Mouse (Mus musculus) small intestine, adult 2 months (tissue): ENCODE data around the gene Samd1. TPM values are rescaled to one million over a fixed set of nuclear protein-coding genes. Genes with fewer than 3 reads are reported as not detected.
"Not testable (repeated sequence)": the region's sequence is repeated elsewhere in the genome, so short reads cannot be mapped to it uniquely, and the experiment has no call there.

Source experiments
- H3K27ac ChIP-seq: fragments of 200-500 bp; 2 replicates; pipeline ENCODE4 v1.5.1; 2012; ENCODE audit warnings: low read depth, low read length, control low read depth, inconsistent platforms; ENCODE audit not compliant: insufficient read depth
- H3K27me3 ChIP-seq: fragments of 200-500 bp; 2 replicates; pipeline ENCODE4 v1.6.1; 2012; ENCODE audit warnings: mild to moderate bottlenecking, moderate library complexity, low read length, inconsistent platforms; ENCODE audit not compliant: control insufficient read depth, insufficient read depth
- H3K36me3 ChIP-seq: fragments of 200-500 bp; 2 replicates; pipeline ENCODE4 v1.6.1; 2012; ENCODE audit warnings: mild to moderate bottlenecking, low read length, control low read depth, inconsistent platforms; ENCODE audit not compliant: control insufficient read depth, insufficient read depth
- H3K4me1 ChIP-seq: fragments of 200-500 bp; 2 replicates; pipeline ENCODE4 v1.6.1; 2012; ENCODE audit warnings: low read length, inconsistent platforms, mixed read lengths; ENCODE audit not compliant: control insufficient read depth, insufficient read depth, insufficient read length
- H3K4me3 ChIP-seq: fragments of 200-500 bp; 2 replicates; pipeline ENCODE4 v1.5.1; 2012; ENCODE audit warnings: low read depth, mild to moderate bottlenecking, control low read depth, inconsistent platforms, low read length, moderate library complexity
- CTCF ChIP-seq: fragments of 200-500 bp; IDR thresholded peaks from 2 replicates; pipeline ENCODE4 v1.5.1; 2012; ENCODE audit warnings: low read depth, mild to moderate bottlenecking, control low read depth, inconsistent platforms, low read length, moderate library complexity, mixed read lengths; ENCODE audit not compliant: insufficient replicate concordance, insufficient read length; ENCODE audit errors: extremely low read depth
- POLR2A ChIP-seq: fragments of 200-500 bp; IDR thresholded peaks from 2 replicates; pipeline ENCODE4 v1.6.1; 2012; ENCODE audit warnings: low read depth, mild to moderate bottlenecking, control low read depth, inconsistent platforms, low read length, moderate library complexity
- WGBS: fragments of 180-500 bp; shearing (Covaris S2); methylation state at CpG from one replicate; pipeline ENCODE4 v1.1.7; 2018; 5-methylcytosine and 5-hydroxymethylcytosine counted together
- polyA plus RNA-seq: library from polyadenylated mRNA; depleted of rRNA; stranded (reverse); fragments of >200 nt; gene quantifications from 2 replicates; pipeline ENCODE4 v1.2.3, GENCODE M21; 2012

The Samd1 gene
- polyA plus RNA-seq, 1 experiment = 35.1 TPM

GRCm38 (mm10) chr8:84003612-84004246 is 6.3 kb downstream of the Samd1 start:
- TF ChIP-seq POLR2A (no peak), CTCF (no peak)
- Histone ChIP-seq H3K4me1 (peaks cover 12% of the 10 kb centered on the region), H3K27me3 (no peaks in the 10 kb centered on the region), H3K27ac (peak overlapping the region; percentile 42), H3K4me3 (peak overlapping the region; percentile 23; the same call in 1 of the 2 replicates), H3K36me3 (peaks cover 4% of the 10 kb centered on the region)
- WGBS = 67% methylated on average over 6 of the region's 6 CpGs

- peaks cover 4% of the 10 kb centered on the region for H3K36me3 ChIP-seq
- WGBS = under 1% methylated on average over 30 of the region's 30 CpGs
- H3K4me1 ChIP-seq = peaks cover 5% of the 10 kb centered on the region; the same call in 1 of the 2 replicates
- H3K27me3 ChIP-seq = no peaks in the 10 kb centered on the region
- peak overlapping the region; percentile 48 for H3K27ac ChIP-seq
- H3K4me3 ChIP-seq = peak overlapping the region; percentile 77
- TF ChIP-seq CTCF (no peak), POLR2A (peak; percentile 68; the same call in 1 of the 2 replicates)
Measured at GRCm38 (mm10) chr8:84004533-84005201, 7.2 kb downstream of the Samd1 start.

GRCm38 (mm10) chr8:84005502-84005901 is 8.0 kb downstream of the Samd1 start:
- H3K27ac ChIP-seq, H3K4me1 ChIP-seq, H3K36me3 ChIP-seq, H3K27me3 ChIP-seq, H3K4me3 ChIP-seq: not testable (repeated sequence)
- WGBS = 87% methylated on average over 7 of the region's 7 CpGs

- Histone ChIP-seq H3K27me3 (peaks cover 25% of the 10 kb centered on the region), H3K4me1 (peaks cover 12% of the 10 kb centered on the region), H3K27ac (no peak overlapping the region), H3K4me3 (no peak overlapping the region), H3K36me3 (no peaks in the 10 kb centered on the region)
- no peak for TF ChIP-seq CTCF
- no peak for TF ChIP-seq POLR2A
- WGBS = 57% methylated on average over 7 of the region's 7 CpGs
Measured at GRCm38 (mm10) chr8:84008362-84008761, 10.9 kb downstream of the Samd1 start.

- Histone ChIP-seq H3K36me3 (no peaks in the 10 kb centered on the region), H3K4me3 (no peak overlapping the region), H3K27me3 (peaks cover 25% of the 10 kb centered on the region), H3K4me1 (peaks cover 12% of the 10 kb centered on the region), H3K27ac (no peak overlapping the region)
- peak; percentile 94 for TF ChIP-seq CTCF
- TF ChIP-seq POLR2A = no peak
- under 1% methylated on average over 11 of the region's 11 CpGs for WGBS
Measured at GRCm38 (mm10) chr8:84009876-84010275, 12.4 kb downstream of the Samd1 start.

GRCm38 (mm10) chr8:84010625-84011611 is 13.4 kb downstream of the Samd1 start:
- Histone ChIP-seq H3K27me3 (peaks cover 25% of the 10 kb centered on the region), H3K27ac (no peak overlapping the region; the same call in 1 of the 2 replicates), H3K4me1 (peaks cover 12% of the 10 kb centered on the region), H3K4me3 (peak overlapping the region; percentile 80), H3K36me3 (no peaks in the 10 kb centered on the region)
- 1% methylated on average over 83 of the region's 83 CpGs for WGBS
- TF ChIP-seq CTCF (peak; percentile 53), POLR2A (no peak)
